ENCODE assay signal across 12 mouse cellular contexts in the genomic region with DNA sequence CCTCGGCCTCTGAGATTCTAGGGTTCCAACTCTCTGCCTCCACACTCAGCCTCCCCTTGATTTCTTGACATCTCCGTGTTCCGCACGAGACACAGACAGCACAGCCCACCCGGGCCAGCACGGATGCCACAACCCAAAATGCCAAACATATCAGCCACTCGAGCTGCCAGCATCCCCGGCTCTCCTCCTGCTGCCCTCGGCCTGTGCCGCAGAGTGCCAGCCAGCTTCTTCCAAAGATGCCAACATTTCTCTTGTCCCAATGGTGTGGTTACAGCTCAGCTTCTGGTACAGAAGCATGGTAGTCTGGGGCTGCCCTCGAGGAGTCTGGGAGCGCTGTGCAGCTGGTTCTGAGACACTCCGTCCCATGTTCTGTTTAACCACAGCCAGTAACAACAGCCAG.
"Had no signal": no experiment of that assay in that cellular context is flagged by ENCODE, and none has a peak within 500 bp of the region (broad histone marks: within the 10 kb centered on the region; RNA-seq: fewer than 3 reads in every experiment).

No protein-coding gene starts in this region.

- DNase-seq: gastrocnemius, postnatal 14 days; gastrocnemius, postnatal 36 days; heart, adult 11 months; heart, adult 2 months; heart, postnatal 14 days; heart, postnatal 36 days; kidney, adult 11 months; kidney, adult 9 months; kidney, postnatal 14 days; kidney, postnatal 36 days; layer of hippocampus, adult 9-11 months; layer of hippocampus, postnatal 36 days had no signal
